Mouse (Mus musculus) common myeloid progenitor, adult 5-6 weeks (primary cell): Measurements from ENCODE around the gene AU021092. TPM values are rescaled to one million over a fixed set of nuclear protein-coding genes. Genes with fewer than 3 reads are reported as not detected.

Source experiments
- total RNA-seq: library from RNA; stranded (forward); fragments of 200-1000, 187-1606 nt; gene quantifications from 2 replicates; pipeline ENCODE4 v1.2.3, GENCODE M21; 2017

Gene AU021092
- total RNA-seq, 1 experiment from 2014 or later = not detected

Other genes with a start within 250 kb of the AU021092 start
- gene Sept12, start 224.4 kb downstream of the AU021092 start, total RNA-seq = not detected in 2 replicates
- gene Smim22, start 215.0 kb downstream of the AU021092 start, total RNA-seq = not detected in 2 replicates
- 6.7 and 10.7 TPM in 2 replicates for gene Rogdi, start 208.7 kb downstream of the AU021092 start, total RNA-seq
- 89.6 and 95.6 TPM in 2 replicates for gene Glyr1, start 172.4 kb downstream of the AU021092 start, total RNA-seq
- gene Ubn1, start 172.2 kb downstream of the AU021092 start, total RNA-seq = 50.9 and 67.4 TPM in 2 replicates
- 0.10 TPM in 1 of 2 replicates, not detected in the other for gene Ppl, start 89.9 kb downstream of the AU021092 start, total RNA-seq
- not detected in 2 replicates for gene Sec14l5, start 75.2 kb downstream of the AU021092 start, total RNA-seq
- 36.0 and 38.9 TPM in 2 replicates for gene Nagpa, start 18.3 kb downstream of the AU021092 start, total RNA-seq
- gene Alg1, start 11.3 kb upstream of the AU021092 start, total RNA-seq = 21.5 and 23.6 TPM in 2 replicates
- gene Eef2kmt, start 33.7 kb upstream of the AU021092 start, total RNA-seq = 16.9 and 30.5 TPM in 2 replicates